Mouse (Mus musculus) embryonic fibroblast, embryonic 13.5 days (primary cell): ENCODE measurements at regions not wholly inside any gene's neighbourhood (a gene's known extent, or its start where the extent isn't known, plus 50 kb on each side); places are given as distances from the start of the nearest gene placed in this dataset.

Experiments
- CTCF ChIP-seq: IDR thresholded peaks from 2 replicates; pipeline ENCODE4 v1.5.1; 2011; ENCODE audit warnings: mild to moderate bottlenecking, control low read depth, low read length, moderate library complexity, borderline replicate concordance; ENCODE audit not compliant: insufficient read depth
- POLR2A ChIP-seq: IDR thresholded peaks from 2 replicates; pipeline ENCODE4 v1.6.1; 2011; ENCODE audit warnings: low read depth, mild to moderate bottlenecking, control low read depth, low read length, moderate library complexity

DNA sequence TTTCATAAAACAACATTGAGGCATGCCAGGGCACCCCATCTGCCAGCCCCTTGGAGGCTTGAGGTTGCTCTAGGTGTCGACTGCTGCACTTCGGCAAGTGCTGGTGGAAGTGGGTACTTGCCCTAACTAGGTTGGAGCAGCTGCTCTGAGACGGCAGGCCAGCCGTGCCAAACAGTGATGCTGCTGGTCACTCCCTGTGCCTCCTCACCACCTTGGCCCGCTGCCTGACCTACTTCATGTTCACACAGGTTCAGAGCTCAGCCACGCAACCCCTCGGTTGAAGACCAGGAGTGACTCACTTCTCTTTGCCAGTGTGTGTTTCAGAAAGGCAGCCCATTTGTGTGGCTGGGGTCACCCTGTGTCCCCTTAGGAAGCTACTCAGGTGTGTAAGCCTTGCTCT, 540.3 kb upstream of the Tbx3 start:
- no peak for TF ChIP-seq CTCF
- TF ChIP-seq POLR2A: no peak
